Mouse (Mus musculus): ENCODE measurements at regions not wholly inside any gene's neighbourhood (a gene's known extent, or its start where the extent isn't known, plus 50 kb on each side); places are given as distances from the start of the nearest gene placed in this dataset.
A peak's percentile ranks its signal among the peaks of the same experiment; 100 is the strongest.
"Not testable (repeated sequence)": the region's sequence is repeated elsewhere in the genome, so short reads cannot be mapped to it uniquely, and the experiment has no call there.

- no peak for DNase-seq (ENCODE audit: low spot score)
These were observed 85.0 kb downstream of the Glrx3 start for GRCm38 (mm10) chr7:137522450-137522849.

- DNase-seq (ENCODE audit: low spot score): no peak
These were observed 96.1 kb downstream of the Glrx3 start for GRCm38 (mm10) chr7:137533476-137533875.

- peak; percentile 74 for DNase-seq (ENCODE audit: low spot score)
These were observed 112.6 kb downstream of the Glrx3 start for GRCm38 (mm10) chr7:137549991-137550390.

GRCm38 (mm10) chr7:137552551-137553198, 115.3 kb downstream of the Glrx3 start:
- no peak for DNase-seq (ENCODE audit: low spot score)

GRCm38 (mm10) chr7:137555481-137555880, 118.1 kb downstream of the Glrx3 start:
- no peak for DNase-seq (ENCODE audit: low spot score)

GRCm38 (mm10) chr7:137557439-137557838, 120.0 kb downstream of the Glrx3 start:
- DNase-seq (ENCODE audit: low spot score): no peak

- no peak for DNase-seq (ENCODE audit: low spot score)
These were observed 121.5 kb downstream of the Glrx3 start for GRCm38 (mm10) chr7:137558871-137559270.

GRCm38 (mm10) chr7:137570199-137570598, 132.8 kb downstream of the Glrx3 start:
- DNase-seq (ENCODE audit: low spot score): no peak

- no peak for DNase-seq (ENCODE audit: low spot score)
These were observed 138.1 kb downstream of the Glrx3 start for GRCm38 (mm10) chr7:137575491-137575890.

GRCm38 (mm10) chr7:137576251-137576650, 138.8 kb downstream of the Glrx3 start:
- DNase-seq (ENCODE audit: low spot score): no peak

GRCm38 (mm10) chr7:137583556-137583955, 146.1 kb downstream of the Glrx3 start:
- DNase-seq (ENCODE audit: low spot score): no peak

GRCm38 (mm10) chr7:137584916-137585315, 147.5 kb downstream of the Glrx3 start:
- not testable (repeated sequence) for DNase-seq (ENCODE audit: low spot score)

GRCm38 (mm10) chr7:137593570-137593969, 156.2 kb downstream of the Glrx3 start:
- DNase-seq (ENCODE audit: low spot score): no peak

GRCm38 (mm10) chr7:137595567-137595966, 158.2 kb downstream of the Glrx3 start:
- no peak for DNase-seq (ENCODE audit: low spot score)

GRCm38 (mm10) chr7:137596161-137596560, 158.7 kb downstream of the Glrx3 start:
- DNase-seq (ENCODE audit: low spot score): no peak

- DNase-seq (ENCODE audit: low spot score): peak; percentile 2
These were observed 165.6 kb downstream of the Glrx3 start for GRCm38 (mm10) chr7:137603039-137603438.

- no peak for DNase-seq (ENCODE audit: low spot score)
These were observed 172.3 kb downstream of the Glrx3 start for GRCm38 (mm10) chr7:137609752-137610151.

GRCm38 (mm10) chr7:137611363-137611762, 173.9 kb downstream of the Glrx3 start:
- DNase-seq (ENCODE audit: low spot score): no peak

GRCm38 (mm10) chr7:137611891-137612522, 174.6 kb downstream of the Glrx3 start:
- no peak for DNase-seq (ENCODE audit: low spot score)

- no peak for DNase-seq (ENCODE audit: low spot score)
These were observed 181.2 kb downstream of the Glrx3 start for GRCm38 (mm10) chr7:137618406-137619133.

GRCm38 (mm10) chr7:137619286-137619789, 181.9 kb downstream of the Glrx3 start:
- no peak for DNase-seq (ENCODE audit: low spot score)

- DNase-seq (ENCODE audit: low spot score): no peak
These were observed 190.9 kb downstream of the Glrx3 start for GRCm38 (mm10) chr7:137628266-137628665.

- DNase-seq (ENCODE audit: low spot score): no peak
These were observed 192.1 kb downstream of the Glrx3 start for GRCm38 (mm10) chr7:137629540-137629939.
